ENCODE assay signal across 20 mouse cellular contexts in genomic region chr13:30761151-30761631, GRCm38 (mm10). TPM values are rescaled to one million over a fixed set of nuclear protein-coding genes. Genes with fewer than 3 reads are reported as not detected.
DNase-seq lines count a peak whose midpoint lies in the region; TF ChIP-seq lines count a peak whose summit lies in the region.
"Had no signal": no experiment of that assay in that cellular context is flagged by ENCODE, and none has a peak within 500 bp of the region (broad histone marks: within the 10 kb centered on the region; RNA-seq: fewer than 3 reads in every experiment).

No protein-coding gene starts in this region.

- peak overlapping the region; percentile 84 for H3K27ac ChIP-seq in thymus, adult 2 months (ENCODE audit: control insufficient read depth, insufficient read depth, low read length)
- H3K27ac ChIP-seq: heart, embryonic 15.5 days; left cerebral cortex, adult 2 months; limb, embryonic 10.5 days had no signal

- no peaks in the 10 kb centered on the region for H3K27me3 ChIP-seq in thymus, adult 2 months (ENCODE audit: control insufficient read depth, insufficient read depth, low read length)

- TF ChIP-seq POLR2A in thymus, adult 2 months (IDR thresholded peaks at IDR 0.05; ENCODE audit: control insufficient read depth, extremely low read depth, insufficient read depth, low read length, poor library complexity): no peak

- no peaks in the 10 kb centered on the region for H3K36me3 ChIP-seq in thymus, adult 2 months (ENCODE audit: control insufficient read depth, insufficient read depth, low read length)
- H3K36me3 ChIP-seq: heart, embryonic 15.5 days; limb, embryonic 10.5 days had no signal

- peak; percentile 66 for DNase-seq in A20 (ENCODE audit: low read depth, low spot score)
- DNase-seq in CD4-positive helper T cell, adult 2 months (ENCODE audit: low read depth, low spot score): peak; percentile 75
- DNase-seq in induced T-regulatory cell, adult 2 months (ENCODE audit: low read depth): peak; percentile 77
- DNase-seq in thymus, adult 2 months: peak; percentile 59
- DNase-seq in adrenal gland, adult 18-20 months (ENCODE audit: low spot score in 2 of 2): no peak
- DNase-seq in adrenal gland, postnatal 10 days: no peak
- DNase-seq in adrenal gland, postnatal 14 days: no peak
- DNase-seq in gastrocnemius, postnatal 4 days (ENCODE audit: low spot score in 2 of 2): no peak
- DNase-seq: adrenal gland, adult 8-10 months; cerebellum, adult 11 months; cerebellum, postnatal 14 days; kidney, adult 8-10 months; kidney, postnatal 25 days; liver, postnatal 0 days; lung, postnatal 36 days; right cerebral cortex, postnatal 4 days had no signal

- H3K4me1 ChIP-seq in thymus, adult 2 months (replicated peaks; ENCODE audit: control insufficient read depth, insufficient read depth, low read length): peaks cover 45% of the 10 kb centered on the region
- H3K4me1 ChIP-seq: heart, embryonic 15.5 days; limb, embryonic 10.5 days had no signal

- no peak for TF ChIP-seq CTCF in thymus, adult 2 months (IDR thresholded peaks at IDR 0.05; ENCODE audit: borderline replicate concordance, control insufficient read depth, extremely low read depth, insufficient read depth, low read length, poor library complexity)

- no peak overlapping the region for H3K4me3 ChIP-seq in thymus, adult 2 months (ENCODE audit: control insufficient read depth, insufficient read depth, low read length)
- H3K4me3 ChIP-seq: heart, embryonic 15.5 days; left cerebral cortex, adult 2 months; limb, embryonic 10.5 days had no signal

- 3% methylated on average over 8 of the region's 8 CpGs for WGBS in thymus, adult 2 months

RNA-seq across cellular contexts. Expression of gene Irf4, which starts 12.2 kb away (rescaled TPM):
- 6.6 and 7.4 TPM in 2 replicates for polyA plus RNA-seq in thymus, adult 2 months (2012; rRNA removed)
- total RNA-seq in adrenal gland, adult 18-20 months (2021): 10 to 100 TPM; 15.9 to 29.0 TPM
- total RNA-seq in adrenal gland, postnatal 10 days (2021): 10 to 100 TPM in 1 of 2 experiments, 1 to 10 TPM in 1; 4.4 to 41.3 TPM
- total RNA-seq in adrenal gland, postnatal 14 days (2021): 7.9 and 8.3 TPM in 2 replicates
- 1 to 10 TPM; 1.2 to 2.0 TPM for total RNA-seq in gastrocnemius, postnatal 4 days (2021)
- polyA plus RNA-seq: limb, embryonic 10.5 days; neural tube, embryonic 11.5 days had no signal

Comparison
In these comparisons a context has a peak if more than half of its experiments do, and no peak if none do; other contexts are left out.
1. DNase-seq: peak in A20 (single experiment), CD4-positive helper T cell, adult 2 months (single experiment), induced T-regulatory cell, adult 2 months (single experiment) and thymus, adult 2 months (single experiment); none in adrenal gland, adult 18-20 months (0 of 2), adrenal gland, postnatal 10 days (single experiment), adrenal gland, postnatal 14 days (single experiment) and gastrocnemius, postnatal 4 days (0 of 2).